Mouse (Mus musculus) embryonic fibroblast, embryonic 13.5 days (primary cell): ENCODE data around the gene Muc3. TPM values are rescaled to one million over a fixed set of nuclear protein-coding genes. Genes with fewer than 3 reads are reported as not detected.
A peak's percentile ranks its signal among the peaks of the same experiment; 100 is the strongest.

Source experiments
- H3K27ac ChIP-seq: 2 replicates; pipeline ENCODE4 v1.5.1; 2012; ENCODE audit warnings: low read length, control low read depth, inconsistent platforms; ENCODE audit not compliant: insufficient read depth
- H3K4me1 ChIP-seq: 2 replicates; pipeline ENCODE4 v1.6.1; 2011; ENCODE audit warnings: low read length; ENCODE audit not compliant: control insufficient read depth, insufficient read depth
- H3K4me3 ChIP-seq: 2 replicates; pipeline ENCODE4 v1.5.1; 2011; ENCODE audit warnings: mild to moderate bottlenecking, control low read depth, low read length; ENCODE audit not compliant: insufficient read depth
- CTCF ChIP-seq: IDR thresholded peaks from 2 replicates; pipeline ENCODE4 v1.5.1; 2011; ENCODE audit warnings: mild to moderate bottlenecking, control low read depth, low read length, moderate library complexity, borderline replicate concordance; ENCODE audit not compliant: insufficient read depth
- POLR2A ChIP-seq: IDR thresholded peaks from 2 replicates; pipeline ENCODE4 v1.6.1; 2011; ENCODE audit warnings: low read depth, mild to moderate bottlenecking, control low read depth, low read length, moderate library complexity
- polyA plus RNA-seq: library from polyadenylated mRNA; stranded (reverse); fragments of >200 nt; gene quantifications from 2 replicates; pipeline ENCODE4 v1.2.4, GENCODE M21; 2011; ENCODE audit warnings: low read depth; ENCODE audit not compliant: missing spikeins, insufficient read length

Muc3 gene
- polyA plus RNA-seq, 1 experiment = not detected

DNA sequence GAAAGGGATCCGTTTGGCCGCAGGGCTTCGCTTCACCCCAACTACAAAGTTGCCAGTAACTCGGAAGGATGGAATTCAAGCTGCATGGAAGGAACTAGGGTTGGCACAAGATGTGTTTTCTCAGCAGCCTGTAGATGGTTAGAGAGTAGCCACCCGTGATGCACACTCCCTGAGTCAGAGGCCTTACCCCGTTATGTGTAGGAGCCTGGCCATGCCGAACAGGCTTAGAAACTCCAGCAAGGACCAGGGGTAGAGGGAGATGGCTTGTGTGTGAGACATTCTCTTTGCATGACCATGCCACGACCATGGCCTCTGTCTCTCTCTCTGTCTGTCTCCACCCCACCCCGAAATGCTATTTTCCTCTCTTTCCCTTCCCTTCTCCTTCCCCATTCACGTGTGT is 47.0 kb downstream of the Muc3 start:
- TF ChIP-seq CTCF (no peak), POLR2A (peak; percentile 60)
- H3K27ac ChIP-seq = peak overlapping the region; percentile 98
- H3K4me3 ChIP-seq = no peak overlapping the region
- peaks cover 19% of the 10 kb centered on the region for H3K4me1 ChIP-seq

DNA sequence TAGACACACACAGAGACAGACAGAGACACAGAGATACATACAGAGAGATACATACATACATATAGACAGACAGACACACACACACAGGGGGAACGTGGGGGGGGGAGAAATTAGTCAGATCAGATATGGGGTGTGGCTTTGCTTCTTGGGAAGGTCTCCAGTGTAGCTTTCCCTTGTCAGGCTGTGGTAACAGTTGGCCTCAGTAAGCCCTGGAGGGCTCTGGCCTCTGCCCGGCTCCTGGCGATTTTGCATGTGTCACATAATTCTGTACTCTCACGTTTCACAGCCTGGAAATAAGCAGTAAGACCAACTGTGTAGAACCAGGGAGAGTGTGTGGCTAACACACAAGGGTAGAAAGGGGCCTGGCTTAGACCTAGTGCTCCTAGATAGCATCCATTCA is 48.5 kb downstream of the Muc3 start:
- Histone ChIP-seq H3K4me1 (peaks cover 16% of the 10 kb centered on the region), H3K4me3 (no peak overlapping the region), H3K27ac (peak overlapping the region; percentile 98; the same call in 1 of the 2 replicates)
- TF ChIP-seq CTCF (no peak), POLR2A (no peak)

DNA sequence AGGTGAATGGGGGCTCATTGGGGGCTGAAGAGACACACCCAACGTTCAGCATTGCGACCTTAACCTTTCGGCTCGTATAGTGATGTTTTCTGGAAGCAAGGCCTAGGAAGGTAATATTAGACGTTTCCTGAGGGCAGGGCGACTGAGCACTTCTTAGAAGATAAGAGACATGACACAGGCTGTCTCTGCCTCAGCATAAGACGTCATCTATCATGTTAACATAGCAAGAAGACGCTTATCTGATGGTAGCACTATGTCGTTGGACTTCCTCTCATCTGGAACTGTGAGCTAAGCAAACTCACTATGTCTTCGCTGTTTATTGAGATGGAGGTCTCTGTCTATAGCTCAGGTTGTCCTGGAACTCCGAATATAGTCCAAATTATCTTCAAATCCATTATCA is 50.7 kb downstream of the Muc3 start:
- TF ChIP-seq CTCF = no peak
- no peak for TF ChIP-seq POLR2A
- Histone ChIP-seq H3K27ac (no peak overlapping the region), H3K4me1 (peaks cover 12% of the 10 kb centered on the region), H3K4me3 (no peak overlapping the region)

DNA sequence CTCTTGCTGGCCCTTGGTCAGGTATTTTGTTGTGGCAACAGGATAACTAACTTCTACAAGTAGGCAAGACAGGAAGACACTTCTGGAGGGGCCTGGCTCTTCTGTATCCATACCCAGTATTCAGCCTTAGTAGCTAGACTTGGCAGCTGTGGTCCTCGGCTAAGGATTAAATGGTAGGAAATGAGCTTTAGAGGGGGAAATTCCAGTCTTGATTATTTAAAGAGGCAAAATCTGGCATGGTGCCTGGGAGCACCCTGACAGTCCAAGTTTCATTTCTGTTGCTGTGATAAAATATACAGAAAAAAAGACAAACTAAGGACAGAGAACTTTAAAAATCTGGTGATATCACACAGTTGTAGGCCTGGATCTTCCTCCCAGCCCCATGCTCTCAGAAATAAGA is 53.1 kb downstream of the Muc3 start:
- Histone ChIP-seq H3K27ac (peak overlapping the region; percentile 21), H3K4me3 (no peak overlapping the region), H3K4me1 (peaks cover under 1% of the 10 kb centered on the region)
- TF ChIP-seq POLR2A (no peak), CTCF (no peak)

DNA sequence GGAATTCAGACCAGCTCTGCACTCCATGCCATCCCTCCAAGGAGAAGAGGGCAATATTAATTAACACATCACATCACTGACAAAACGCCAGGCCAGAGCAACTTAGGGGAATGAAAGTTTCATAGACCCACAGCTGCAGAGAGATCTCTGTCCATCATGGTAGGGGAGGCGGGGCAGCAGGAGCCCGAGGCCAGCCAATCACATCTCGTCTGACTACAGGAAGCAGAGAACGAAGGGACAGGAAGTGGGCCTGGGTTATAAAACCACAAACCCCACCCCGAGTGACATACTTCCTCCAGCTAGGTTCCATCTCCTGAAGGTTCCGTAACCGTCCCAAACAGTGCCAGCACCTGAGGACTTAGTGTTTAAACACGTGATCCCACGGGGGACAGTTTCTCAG is 54.0 kb downstream of the Muc3 start:
- Histone ChIP-seq H3K27ac (no peak overlapping the region), H3K4me3 (no peak overlapping the region), H3K4me1 (no peaks in the 10 kb centered on the region)
- TF ChIP-seq POLR2A (no peak), CTCF (no peak)

DNA sequence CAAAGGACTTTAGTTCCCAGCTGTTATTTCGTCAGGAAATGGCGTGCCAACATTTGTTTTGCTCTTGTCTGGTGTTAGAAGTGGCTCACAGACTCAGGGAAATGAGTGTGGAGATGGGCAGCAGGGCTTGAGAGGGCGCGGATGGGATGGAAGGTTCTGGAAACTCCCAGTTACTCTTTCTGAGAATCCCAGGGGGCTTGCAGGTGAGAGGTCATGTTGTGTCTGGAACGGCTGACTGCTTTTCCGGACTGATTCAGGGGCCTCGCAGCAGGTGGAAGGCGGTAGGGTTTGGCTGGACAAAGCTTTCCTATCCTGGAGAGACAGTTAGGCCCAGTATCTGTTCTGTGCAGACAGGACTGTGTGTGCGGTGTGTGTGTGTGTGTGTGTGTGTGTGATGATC is 55.4 kb downstream of the Muc3 start:
- Histone ChIP-seq H3K27ac (no peak overlapping the region), H3K4me3 (no peak overlapping the region), H3K4me1 (no peaks in the 10 kb centered on the region)
- TF ChIP-seq CTCF (no peak), POLR2A (no peak)

DNA sequence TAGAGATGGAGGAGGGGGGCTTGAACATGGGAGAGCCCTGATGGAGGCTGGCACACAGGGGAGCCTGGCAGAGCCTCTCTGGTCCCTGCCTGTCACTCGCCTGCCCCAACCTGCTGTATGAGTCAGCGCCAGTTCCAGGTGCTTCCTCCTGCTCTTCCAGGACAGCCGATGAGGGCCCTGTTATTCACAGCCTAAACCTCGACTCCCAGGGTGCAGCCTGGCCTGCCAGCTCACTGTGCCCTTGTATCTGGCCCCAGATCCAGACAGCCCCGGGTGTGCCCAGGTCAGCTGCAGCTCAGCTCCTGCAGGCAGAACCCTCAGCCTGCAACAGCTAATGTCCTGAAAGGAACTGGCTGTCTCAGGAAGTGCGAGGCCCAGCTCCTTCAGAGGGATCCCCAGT is 57.6 kb downstream of the Muc3 start:
- TF ChIP-seq CTCF (no peak), POLR2A (no peak)
- Histone ChIP-seq H3K4me1 (no peaks in the 10 kb centered on the region), H3K4me3 (no peak overlapping the region), H3K27ac (no peak overlapping the region)

DNA sequence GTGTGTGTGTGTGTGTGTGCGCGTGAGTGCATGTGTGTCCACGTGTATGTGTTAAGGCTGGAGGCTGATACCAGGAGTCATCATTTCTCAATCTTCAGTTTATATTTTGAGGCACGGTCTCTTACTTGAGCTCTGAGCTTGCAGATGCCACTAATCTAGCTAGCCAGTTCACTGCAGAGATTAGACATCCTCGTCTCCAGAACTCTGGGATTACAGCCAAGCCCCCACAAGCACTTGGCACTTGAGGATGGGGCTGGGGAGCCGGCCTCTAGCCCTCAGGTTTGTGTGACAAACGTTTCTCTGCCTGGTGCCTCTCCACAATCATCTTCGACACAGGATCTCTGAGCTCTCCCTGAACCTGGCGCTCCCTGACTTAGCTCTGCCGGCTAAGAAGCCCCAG is 58.3 kb downstream of the Muc3 start:
- TF ChIP-seq CTCF = no peak
- no peak for TF ChIP-seq POLR2A
- Histone ChIP-seq H3K27ac (no peak overlapping the region), H3K4me3 (no peak overlapping the region), H3K4me1 (no peaks in the 10 kb centered on the region)

DNA sequence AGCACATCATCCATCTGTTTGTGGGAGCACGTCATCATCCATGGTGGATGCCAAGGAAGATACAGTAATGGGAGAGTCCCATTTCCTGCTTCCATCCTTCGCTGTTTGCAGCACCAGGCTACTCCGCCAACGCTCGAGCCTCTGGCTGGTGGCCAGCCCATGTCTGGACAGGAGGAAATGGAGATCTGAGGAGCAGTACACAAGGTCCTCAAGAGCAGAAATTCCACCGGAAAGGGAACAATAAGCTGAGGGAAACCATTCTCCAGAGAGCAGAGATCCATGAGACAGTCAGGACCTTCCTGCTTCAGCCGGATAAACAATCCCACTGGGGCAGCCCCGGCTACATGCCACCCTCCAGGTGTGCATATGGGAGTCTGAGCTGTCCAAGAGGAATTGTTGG is 61.7 kb downstream of the Muc3 start:
- Histone ChIP-seq H3K4me1 (no peaks in the 10 kb centered on the region), H3K4me3 (no peak overlapping the region), H3K27ac (no peak overlapping the region)
- TF ChIP-seq POLR2A (no peak), CTCF (no peak)

DNA sequence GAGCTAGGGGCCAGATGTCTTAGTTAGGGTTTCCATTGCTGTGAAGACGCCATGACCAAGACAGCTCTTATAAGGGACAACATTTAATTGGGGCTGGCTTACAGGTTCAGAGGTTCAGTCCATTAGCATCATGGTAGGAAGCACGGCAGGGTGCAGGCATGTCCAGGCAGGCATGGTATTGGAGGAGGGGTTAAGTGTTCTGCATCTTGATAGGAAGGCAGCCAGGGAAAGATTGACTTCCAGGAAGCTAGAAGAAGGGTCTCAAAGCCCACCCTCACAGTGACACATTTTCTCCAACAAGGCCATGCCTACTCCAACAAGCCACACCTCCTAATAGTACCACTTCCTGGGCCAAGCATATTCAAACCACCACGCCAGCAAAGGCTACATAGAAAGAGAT is 63.4 kb downstream of the Muc3 start:
- TF ChIP-seq CTCF (no peak), POLR2A (no peak)
- H3K27ac ChIP-seq = no peak overlapping the region; the same call in 1 of the 2 replicates
- 0 out of 2 replicates have a peak, but pooled peaks cover 1% of the 10 kb centered on the region for H3K4me1 ChIP-seq
- no peak overlapping the region for H3K4me3 ChIP-seq

DNA sequence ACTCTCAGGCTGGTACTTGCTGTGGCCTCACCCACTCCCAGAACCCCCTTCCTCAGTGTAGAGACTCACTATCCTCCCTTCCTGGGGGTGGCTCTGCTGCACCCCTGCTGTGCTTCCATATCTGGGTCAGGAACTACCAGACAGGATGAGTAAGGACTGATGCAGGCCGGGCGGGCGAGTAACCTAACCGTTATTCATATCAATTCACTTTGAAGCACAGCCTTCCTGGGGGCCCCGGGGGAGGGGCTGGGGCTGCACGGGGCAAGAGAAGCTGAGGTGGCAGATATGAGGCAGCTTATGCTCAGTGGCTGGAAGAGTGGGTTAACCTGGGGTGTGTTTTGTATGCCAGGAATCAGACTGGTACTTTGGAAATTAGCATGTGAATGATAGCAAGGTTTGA is 64.1 kb downstream of the Muc3 start:
- Histone ChIP-seq H3K4me1 (peaks cover 6% of the 10 kb centered on the region), H3K27ac (no peak overlapping the region; the same call in 1 of the 2 replicates), H3K4me3 (no peak overlapping the region)
- TF ChIP-seq CTCF (no peak), POLR2A (no peak)

Other genes starting within 250 kb of the Muc3 start
- gene Ift22, start 241.2 kb downstream of the Muc3 start, polyA plus RNA-seq = 30.0 and 32.3 TPM in 2 replicates
- 107 and 111 TPM in 2 replicates for gene Fis1, start 196.0 kb downstream of the Muc3 start, polyA plus RNA-seq
- 0.35 TPM in 1 of 2 replicates, not detected in the other for gene Cldn15, start 182.7 kb downstream of the Muc3 start, polyA plus RNA-seq
- gene Plod3, start 162.3 kb downstream of the Muc3 start, polyA plus RNA-seq = 120 and 152 TPM in 2 replicates
- 38.5 and 43.5 TPM in 2 replicates for gene Znhit1, start 161.3 kb downstream of the Muc3 start, polyA plus RNA-seq
- gene Vgf, start 122.9 kb downstream of the Muc3 start, polyA plus RNA-seq = 2.1 and 3.8 TPM in 2 replicates
- gene Ap1s1, start 103.2 kb downstream of the Muc3 start, polyA plus RNA-seq = 149 and 166 TPM in 2 replicates
- gene Serpine1, start 77.1 kb downstream of the Muc3 start, polyA plus RNA-seq = 646 and 1,921 TPM in 2 replicates
- 20.2 and 23.4 TPM in 2 replicates for gene Trim56, start 33.1 kb downstream of the Muc3 start, polyA plus RNA-seq
- gene Muc3a, start 63.1 kb upstream of the Muc3 start, polyA plus RNA-seq = not detected in 2 replicates
- gene Ache, start 138.2 kb upstream of the Muc3 start, polyA plus RNA-seq = 0.33 and 0.73 TPM in 2 replicates
- 4.4 and 7.7 TPM in 2 replicates for gene Ufsp1, start 145.3 kb upstream of the Muc3 start, polyA plus RNA-seq
- 93.6 and 108 TPM in 2 replicates for gene Srrt, start 158.4 kb upstream of the Muc3 start, polyA plus RNA-seq
- gene Trip6, start 165.1 kb upstream of the Muc3 start, polyA plus RNA-seq = 32.5 and 42.9 TPM in 2 replicates
- 7.2 and 7.7 TPM in 2 replicates for gene Slc12a9, start 184.3 kb upstream of the Muc3 start, polyA plus RNA-seq
- 36.2 and 43.4 TPM in 2 replicates for gene Ephb4, start 200.8 kb upstream of the Muc3 start, polyA plus RNA-seq